Mouse (Mus musculus) MEL (cell line): ENCODE measurements around the gene Stk38l. TPM values are rescaled to one million over a fixed set of nuclear protein-coding genes. Genes with fewer than 3 reads are reported as not detected.

Source experiments
- DNase-seq: peaks from one replicate; pipeline ENCODE4 v3.0.0; 2011; ENCODE audit warnings: low read depth, low spot score
- H3K27ac ChIP-seq: 2 replicates; pipeline ENCODE4 v1.5.1; 2012; ENCODE audit warnings: low read depth, mild to moderate bottlenecking, control low read depth, low read length, moderate library complexity; ENCODE audit not compliant: control insufficient read depth
- H3K27me3 ChIP-seq, 2 experiments: fragments of 150-350 bp in 1 of 2; sonication (generic) in 1 of 2; 2 replicates each; pipeline ENCODE4 v1.6.1; 2012; ENCODE audit warnings: low read length in 2 of 2, mild to moderate bottlenecking in 2 of 2, improper control_type of control experiment in 1 of 2, moderate library complexity in 1 of 2; ENCODE audit not compliant: insufficient read depth in 2 of 2, control insufficient read depth in 1 of 2
- H3K36me3 ChIP-seq, 2 experiments: 2 replicates each; pipeline ENCODE4 v1.6.1; 2012 to 2014; ENCODE audit warnings: low read length in 2 of 2, improper control_type of control experiment in 1 of 2, inconsistent platforms in 1 of 2, mild to moderate bottlenecking in 1 of 2; ENCODE audit not compliant: insufficient read depth in 2 of 2, control insufficient read depth in 1 of 2
- H3K4me1 ChIP-seq, 2 experiments: fragments of 150-350 bp in 1 of 2; sonication (generic) in 1 of 2; 2 replicates each; pipeline ENCODE4 v1.6.1; 2012; ENCODE audit warnings: low read length in 2 of 2, improper control_type of control experiment in 1 of 2, mild to moderate bottlenecking in 1 of 2; ENCODE audit not compliant: insufficient read depth in 2 of 2, control insufficient read depth in 1 of 2
- H3K4me3 ChIP-seq, 2 experiments: fragments of 150-350 bp in 1 of 2; sonication (generic) in 1 of 2; 2 replicates each; pipeline ENCODE4 v1.5.1; 2012; ENCODE audit warnings: low read depth in 2 of 2, low read length in 2 of 2, mild to moderate bottlenecking in 2 of 2, moderate library complexity in 2 of 2, control low read depth in 1 of 2, improper control_type of control experiment in 1 of 2; ENCODE audit not compliant: control insufficient read depth in 1 of 2, insufficient read depth in 1 of 2
- H3K79me2 ChIP-seq: 2 replicates; pipeline ENCODE4 v1.6.1; 2012; ENCODE audit warnings: mild to moderate bottlenecking, low read length, moderate library complexity; ENCODE audit not compliant: control insufficient read depth, poor library complexity, insufficient read depth
- H3K9ac ChIP-seq: 2 replicates; pipeline ENCODE4 v1.6.1; 2012; ENCODE audit warnings: low read depth, mild to moderate bottlenecking, control low read depth, low read length, moderate library complexity; ENCODE audit not compliant: control insufficient read depth, poor library complexity, severe bottlenecking
- H3K9me3 ChIP-seq: fragments of 150-350 bp; sonication (generic); replicated peaks from 2 replicates; pipeline ENCODE4 v1.6.1; 2012; ENCODE audit warnings: mild to moderate bottlenecking, low read length, improper control_type of control experiment, moderate library complexity; ENCODE audit not compliant: insufficient read depth
- CHD1 ChIP-seq: IDR thresholded peaks from 2 replicates; pipeline ENCODE4 v1.6.1; 2012; ENCODE audit warnings: low read depth, mild to moderate bottlenecking, inconsistent platforms, low read length, improper control_type of control experiment
- CTCF ChIP-seq, 3 experiments: IDR thresholded peaks in 2 of 3; conservative IDR thresholded peaks in 1 of 3; 2 replicates each; pipeline ENCODE4 v1.5.1; 2011 to 2012; ENCODE audit warnings: low read length in 3 of 3, low read depth in 2 of 3, mild to moderate bottlenecking in 2 of 3, improper control_type of control experiment in 1 of 3, inconsistent platforms in 1 of 3, mixed read lengths in 1 of 3, moderate library complexity in 1 of 3; ENCODE audit not compliant: control insufficient read depth in 1 of 3, insufficient read depth in 1 of 3, poor library complexity in 1 of 3, severe bottlenecking in 1 of 3
- EP300 ChIP-seq, 2 experiments: IDR thresholded peaks; 2 replicates each; pipeline ENCODE4 v1.6.1; 2011; ENCODE audit warnings: improper control_type of control experiment in 2 of 2, low read length in 2 of 2, low read depth in 1 of 2, mild to moderate bottlenecking in 1 of 2
- ETS1 ChIP-seq: IDR thresholded peaks from 2 replicates; pipeline ENCODE4 v1.6.1; 2012; ENCODE audit warnings: low read depth, mild to moderate bottlenecking, inconsistent platforms, low read length, improper control_type of control experiment, moderate library complexity
- GABPA ChIP-seq: IDR thresholded peaks from 2 replicates; pipeline ENCODE4 v1.6.1; 2012; ENCODE audit warnings: low read depth, mild to moderate bottlenecking, inconsistent platforms, low read length, improper control_type of control experiment, moderate library complexity
- GATA1 ChIP-seq: IDR thresholded peaks from 2 replicates; pipeline ENCODE4 v1.6.1; 2011; ENCODE audit warnings: low read depth, low read length, improper control_type of control experiment
- HCFC1 ChIP-seq: IDR thresholded peaks from 2 replicates; pipeline ENCODE4 v1.6.1; 2012; ENCODE audit warnings: low read depth, mild to moderate bottlenecking, inconsistent platforms, low read length, improper control_type of control experiment, moderate library complexity
- MAFK ChIP-seq: IDR thresholded peaks from 2 replicates; pipeline ENCODE4 v1.6.1; 2011; ENCODE audit warnings: low read depth, mild to moderate bottlenecking, low read length, improper control_type of control experiment, borderline replicate concordance
- MAZ ChIP-seq: IDR thresholded peaks from 2 replicates; pipeline ENCODE4 v1.6.1; 2012; ENCODE audit warnings: low read depth, mild to moderate bottlenecking, inconsistent platforms, low read length, improper control_type of control experiment
- NRF1 ChIP-seq: IDR thresholded peaks from 2 replicates; pipeline ENCODE4 v1.6.1; 2014; ENCODE audit warnings: low read depth, mild to moderate bottlenecking, inconsistent platforms, low read length, improper control_type of control experiment, moderate library complexity; ENCODE audit not compliant: poor library complexity, insufficient read depth, severe bottlenecking
- POLR2AphosphoS5 ChIP-seq: IDR thresholded peaks from 2 replicates; pipeline ENCODE4 v1.6.1; 2012; ENCODE audit warnings: low read depth, borderline replicate concordance, mild to moderate bottlenecking, inconsistent platforms, low read length, moderate library complexity, mixed read lengths
- RCOR1 ChIP-seq: IDR thresholded peaks from 2 replicates; pipeline ENCODE4 v1.6.1; 2012; ENCODE audit warnings: low read depth, mild to moderate bottlenecking, inconsistent platforms, low read length, improper control_type of control experiment
- TCF12 ChIP-seq: IDR thresholded peaks from 2 replicates; pipeline ENCODE4 v1.6.1; 2014; ENCODE audit warnings: low read depth, mild to moderate bottlenecking, inconsistent platforms, low read length, improper control_type of control experiment, moderate library complexity
- UBTF ChIP-seq: IDR thresholded peaks from 2 replicates; pipeline ENCODE4 v1.6.1; 2012; ENCODE audit warnings: low read depth, mild to moderate bottlenecking, inconsistent platforms, low read length, improper control_type of control experiment, moderate library complexity, borderline replicate concordance; ENCODE audit not compliant: insufficient read depth
- USF1 ChIP-seq: IDR thresholded peaks from 2 replicates; pipeline ENCODE4 v1.6.1; 2014; ENCODE audit warnings: low read depth, mild to moderate bottlenecking, inconsistent platforms, low read length, improper control_type of control experiment, moderate library complexity
- ZNF384 ChIP-seq: IDR thresholded peaks from 2 replicates; pipeline ENCODE4 v1.6.1; 2012; ENCODE audit warnings: low read depth, mild to moderate bottlenecking, inconsistent platforms, low read length, improper control_type of control experiment
- polyA plus RNA-seq, 2 experiments: library from polyadenylated mRNA; stranded (reverse) in 1 of 2; unstranded in 1 of 2; fragments of >175 nt in 1 of 2; fragments of >200 nt in 1 of 2; gene quantifications; 2 replicates each; pipeline versions ENCODE4 v1.2.1 to v1.2.4; 2012; ENCODE audit warnings: low replicate concordance in 2 of 2, low read depth in 1 of 2; ENCODE audit not compliant: insufficient read length in 2 of 2, insufficient read depth in 1 of 2, missing spikeins in 1 of 2
- total RNA-seq: library from RNA; depleted of rRNA; stranded (reverse); fragments of 300-350 nt; gene quantifications from 2 replicates; pipeline ENCODE4 v1.2.3, GENCODE M21; 2012

The Stk38l gene
- total and polyA plus RNA-seq, 3 experiments: 5.1 to 9.2 TPM; not detected in 1

DNA sequence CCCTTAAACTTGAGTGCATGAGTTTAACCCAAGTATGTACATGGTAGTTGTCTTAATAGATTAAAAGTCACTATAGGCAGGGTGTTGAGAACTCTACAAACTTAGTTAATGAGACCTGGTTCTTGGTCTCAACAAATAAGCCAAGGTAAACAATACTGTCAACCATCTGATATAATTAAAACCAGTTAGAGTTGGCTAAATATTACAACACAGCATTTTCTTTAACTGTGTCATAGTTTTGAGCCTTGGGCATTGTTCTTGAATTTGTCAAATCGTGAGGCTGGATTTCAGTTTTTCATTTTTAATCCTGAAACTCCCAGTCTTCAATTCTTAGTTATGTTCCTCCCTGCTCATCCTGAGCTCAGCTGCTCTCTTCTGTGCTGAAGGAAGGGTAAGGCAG is 6.2 kb downstream of the Stk38l start:
- no peak overlapping the region for H3K27ac ChIP-seq
- H3K4me3 ChIP-seq: no peak overlapping the region
- peaks cover 8% of the 10 kb centered on the region; the same call in 1 of the 2 replicates for H3K79me2 ChIP-seq
- H3K36me3 ChIP-seq: peaks cover 0 to 32% of the 10 kb centered on the region in 2 experiments; a peak in 2 of 4 replicates
- peaks cover 12 to 20% of the 10 kb centered on the region in 2 experiments for H3K4me1 ChIP-seq
- DNase-seq: no peak
- no peak for TF ChIP-seq MAZ
- TF ChIP-seq POLR2AphosphoS5: no peak
- no peak for TF ChIP-seq GABPA
- no peak for TF ChIP-seq CHD1
- TF ChIP-seq USF1: no peak
- TF ChIP-seq ZNF384: no peak
- TF ChIP-seq GATA1: no peak
- H3K27me3 ChIP-seq: no peaks in the 10 kb centered on the region
- no peak overlapping the region for H3K9ac ChIP-seq
- H3K9me3 ChIP-seq: no peaks in the 10 kb centered on the region

DNA sequence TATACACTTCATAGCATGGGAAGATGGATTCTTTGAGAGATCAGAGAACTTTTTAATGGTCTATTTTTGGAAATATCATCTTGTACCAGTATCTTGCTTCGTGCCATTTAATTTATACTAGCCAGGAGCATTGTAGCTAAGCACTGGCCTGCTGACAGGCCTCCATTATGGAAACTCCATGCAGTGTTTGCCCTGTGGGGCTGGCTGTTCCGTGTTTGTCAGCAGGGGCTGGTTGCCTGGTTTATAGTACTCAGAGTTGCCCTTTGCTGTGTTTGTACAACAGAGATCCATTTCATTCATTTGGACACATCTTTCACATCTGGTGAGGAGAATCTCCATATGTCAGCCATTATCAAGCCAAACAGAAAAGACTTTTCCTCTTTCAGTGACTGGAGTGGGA is 6.9 kb downstream of the Stk38l start:
- Histone ChIP-seq H3K9me3 (no peaks in the 10 kb centered on the region), H3K27ac (no peak overlapping the region), H3K4me3 (no peak overlapping the region), H3K79me2 (peaks cover 9% of the 10 kb centered on the region; the same call in 1 of the 2 replicates), H3K27me3 (no peaks in the 10 kb centered on the region), H3K9ac (no peak overlapping the region), H3K4me1 (peaks cover 12 to 19% of the 10 kb centered on the region in 2 experiments), H3K36me3 (peaks cover 0 to 26% of the 10 kb centered on the region in 2 experiments; a peak in 2 of 4 replicates)
- TF ChIP-seq UBTF: no peak
- no peak for DNase-seq

GRCm38 (mm10) chr6:146732232-146732631 is 7.4 kb downstream of the Stk38l start:
- H3K9me3 ChIP-seq: no peaks in the 10 kb centered on the region
- H3K4me3 ChIP-seq: no peak overlapping the region
- TF ChIP-seq TCF12 (0 out of 2 replicates have a peak, but pooled peaks have one; percentile 26), ETS1 (peak; percentile 55; the same call in 1 of the 2 replicates), RCOR1 (peak; percentile 73), HCFC1 (no peak), GATA1 (peak; percentile 45), MAFK (no peak), EP300 (IDR thresholded peaks at IDR 0.05; ENCODE audit: low read depth in 1 of 2, low read length in 2 of 2) (peak; percentile 38 to 47; a peak in 3 of 4 replicates), CTCF (IDR thresholded peaks at IDR 0.05 in 2 of 3, conservative IDR thresholded peaks at IDR 0.05 in 1 of 3; ENCODE audit: control insufficient read depth in 1 of 3, insufficient read depth in 1 of 3, low read depth in 2 of 3, low read length in 3 of 3, poor library complexity in 1 of 3, severe bottlenecking in 1 of 3) (peak in 1 of 3 experiments; percentile 1; a peak in 1 of 6 replicates), NRF1 (no peak)
- DNase-seq: peak; percentile 62
- peaks cover 9% of the 10 kb centered on the region; the same call in 1 of the 2 replicates for H3K79me2 ChIP-seq
- H3K9ac ChIP-seq: no peak overlapping the region
- H3K36me3 ChIP-seq: peaks cover 0 to 26% of the 10 kb centered on the region in 2 experiments; a peak in 2 of 4 replicates
- H3K27ac ChIP-seq: peak overlapping the region; percentile 28; the same call in 1 of the 2 replicates
- no peaks in the 10 kb centered on the region for H3K27me3 ChIP-seq
- H3K4me1 ChIP-seq: peaks cover 12 to 18% of the 10 kb centered on the region in 2 experiments
